Mouse (Mus musculus): ENCODE data around the gene Tex264. TPM values are rescaled to one million over a fixed set of nuclear protein-coding genes. Genes with fewer than 3 reads are reported as not detected.

Gene Tex264
- 0.63 and 0.69 TPM in 2 replicates for polyA plus RNA-seq (2012)

GRCm38 (mm10) chr9:106685249-106686101 is at the start of gene Tex264:
TSS of gene Tex264 (minus strand) at chr9:106685927.
- H3K4me3 ChIP-seq (replicated peaks), result peak within 1 kb of the TSS; percentile 65
- peaks cover 25% of the 10 kb centered on the region for H3K4me1 ChIP-seq (ENCODE audit: control insufficient read depth)
- TF ChIP-seq TAL1 (IDR thresholded peaks at IDR 0.05; ENCODE audit: low read length) (no peak), GATA1 (IDR thresholded peaks at IDR 0.05; ENCODE audit: low read length) (no peak)
- no peaks in the 10 kb centered on the region; the same call in 1 of the 2 replicates for H3K36me3 ChIP-seq (ENCODE audit: control insufficient read depth)
- H3K9me3 ChIP-seq (ENCODE audit: control insufficient read depth, low read length), result no peaks in the 10 kb centered on the region
- peaks cover 5% of the 10 kb centered on the region for H3K27me3 ChIP-seq (ENCODE audit: control insufficient read depth)

- Histone ChIP-seq H3K4me3 (replicated peaks) (no peak overlapping the region), H3K27me3 (ENCODE audit: control insufficient read depth) (no peaks in the 10 kb centered on the region), H3K36me3 (ENCODE audit: control insufficient read depth) (peaks cover 2% of the 10 kb centered on the region), H3K9me3 (ENCODE audit: control insufficient read depth, low read length) (no peaks in the 10 kb centered on the region), H3K4me1 (ENCODE audit: control insufficient read depth) (peaks cover 6% of the 10 kb centered on the region)
- TF ChIP-seq TAL1 (IDR thresholded peaks at IDR 0.05; ENCODE audit: low read length) (no peak), GATA1 (IDR thresholded peaks at IDR 0.05; ENCODE audit: low read length) (no peak)
Observed at GRCm38 (mm10) chr9:106733690-106734089, 48.0 kb upstream of the Tex264 start.

GRCm38 (mm10) chr9:106729416-106729815 is 43.7 kb upstream of the Tex264 start:
- no peaks in the 10 kb centered on the region for H3K9me3 ChIP-seq (ENCODE audit: control insufficient read depth, low read length)
- no peak for TF ChIP-seq TAL1 (IDR thresholded peaks at IDR 0.05; ENCODE audit: low read length)
- no peak for TF ChIP-seq GATA1 (IDR thresholded peaks at IDR 0.05; ENCODE audit: low read length)
- H3K36me3 ChIP-seq (ENCODE audit: control insufficient read depth), result peaks cover 2% of the 10 kb centered on the region
- no peaks in the 10 kb centered on the region for H3K27me3 ChIP-seq (ENCODE audit: control insufficient read depth)
- peaks cover 17% of the 10 kb centered on the region for H3K4me1 ChIP-seq (ENCODE audit: control insufficient read depth)
- H3K4me3 ChIP-seq (replicated peaks), result no peak overlapping the region

GRCm38 (mm10) chr9:106726891-106727290 is 41.2 kb upstream of the Tex264 start:
- H3K36me3 ChIP-seq (ENCODE audit: control insufficient read depth), result peaks cover 11% of the 10 kb centered on the region
- H3K27me3 ChIP-seq (ENCODE audit: control insufficient read depth), result no peaks in the 10 kb centered on the region
- H3K4me1 ChIP-seq (ENCODE audit: control insufficient read depth), result peaks cover 17% of the 10 kb centered on the region
- TF ChIP-seq GATA1 (IDR thresholded peaks at IDR 0.05; ENCODE audit: low read length) (no peak), TAL1 (IDR thresholded peaks at IDR 0.05; ENCODE audit: low read length) (no peak)
- H3K4me3 ChIP-seq (replicated peaks), result no peak overlapping the region
- H3K9me3 ChIP-seq (ENCODE audit: control insufficient read depth, low read length), result no peaks in the 10 kb centered on the region

GRCm38 (mm10) chr9:106725435-106725834 is 39.7 kb upstream of the Tex264 start:
- Histone ChIP-seq H3K4me1 (ENCODE audit: control insufficient read depth) (peaks cover 17% of the 10 kb centered on the region), H3K4me3 (replicated peaks) (no peak overlapping the region)
- TF ChIP-seq GATA1 (IDR thresholded peaks at IDR 0.05; ENCODE audit: low read length), result no peak
- no peak for TF ChIP-seq TAL1 (IDR thresholded peaks at IDR 0.05; ENCODE audit: low read length)

GRCm38 (mm10) chr9:106724864-106725263 is 39.1 kb upstream of the Tex264 start:
- Histone ChIP-seq H3K4me1 (ENCODE audit: control insufficient read depth) (peaks cover 16% of the 10 kb centered on the region), H3K9me3 (ENCODE audit: control insufficient read depth, low read length) (no peaks in the 10 kb centered on the region), H3K36me3 (ENCODE audit: control insufficient read depth) (peaks cover 21% of the 10 kb centered on the region), H3K27me3 (ENCODE audit: control insufficient read depth) (no peaks in the 10 kb centered on the region), H3K4me3 (replicated peaks) (no peak overlapping the region)
- TF ChIP-seq GATA1 (IDR thresholded peaks at IDR 0.05; ENCODE audit: low read length) (no peak), TAL1 (IDR thresholded peaks at IDR 0.05; ENCODE audit: low read length) (no peak)

More at GRCm38 (mm10) chr9:106725435-106725834, 39.7 kb upstream of the Tex264 start:
- Histone ChIP-seq H3K36me3 (ENCODE audit: control insufficient read depth) (peaks cover 19% of the 10 kb centered on the region), H3K9me3 (ENCODE audit: control insufficient read depth, low read length) (no peaks in the 10 kb centered on the region), H3K27me3 (ENCODE audit: control insufficient read depth) (no peaks in the 10 kb centered on the region)

- Histone ChIP-seq H3K36me3 (ENCODE audit: control insufficient read depth) (peaks cover 70% of the 10 kb centered on the region), H3K9me3 (ENCODE audit: control insufficient read depth, low read length) (no peaks in the 10 kb centered on the region), H3K27me3 (ENCODE audit: control insufficient read depth) (no peaks in the 10 kb centered on the region), H3K4me3 (replicated peaks) (no peak overlapping the region), H3K4me1 (ENCODE audit: control insufficient read depth) (no peaks in the 10 kb centered on the region)
- TF ChIP-seq GATA1 (IDR thresholded peaks at IDR 0.05; ENCODE audit: low read length) (no peak), TAL1 (IDR thresholded peaks at IDR 0.05; ENCODE audit: low read length) (no peak)
Observed at GRCm38 (mm10) chr9:106716729-106717128, 31.0 kb upstream of the Tex264 start.

GRCm38 (mm10) chr9:106716232-106716631 is 30.5 kb upstream of the Tex264 start:
- TF ChIP-seq TAL1 (IDR thresholded peaks at IDR 0.05; ENCODE audit: low read length) (no peak), GATA1 (IDR thresholded peaks at IDR 0.05; ENCODE audit: low read length) (no peak)
- Histone ChIP-seq H3K27me3 (ENCODE audit: control insufficient read depth) (no peaks in the 10 kb centered on the region), H3K36me3 (ENCODE audit: control insufficient read depth) (peaks cover 70% of the 10 kb centered on the region), H3K9me3 (ENCODE audit: control insufficient read depth, low read length) (no peaks in the 10 kb centered on the region), H3K4me1 (ENCODE audit: control insufficient read depth) (no peaks in the 10 kb centered on the region), H3K4me3 (replicated peaks) (no peak overlapping the region)

GRCm38 (mm10) chr9:106712470-106712869 is 26.7 kb upstream of the Tex264 start:
- H3K4me3 ChIP-seq (replicated peaks), result no peak overlapping the region
- no peaks in the 10 kb centered on the region for H3K9me3 ChIP-seq (ENCODE audit: control insufficient read depth, low read length)
- no peaks in the 10 kb centered on the region for H3K27me3 ChIP-seq (ENCODE audit: control insufficient read depth)
- TF ChIP-seq GATA1 (IDR thresholded peaks at IDR 0.05; ENCODE audit: low read length), result no peak
- TF ChIP-seq TAL1 (IDR thresholded peaks at IDR 0.05; ENCODE audit: low read length), result no peak
- H3K4me1 ChIP-seq (ENCODE audit: control insufficient read depth), result no peaks in the 10 kb centered on the region
- H3K36me3 ChIP-seq (ENCODE audit: control insufficient read depth), result peaks cover 72% of the 10 kb centered on the region

Measured in erythroblast, embryonic 14.5 days (primary cell).